Mouse (Mus musculus) embryo, embryonic 11.5 days (tissue): ENCODE results near the gene 1110004F10Rik.

Experiments used
- DNase-seq: peaks from one replicate; pipeline ENCODE4 v3.0.0-alpha.2; 2012; ENCODE audit warnings: low read depth, low spot score

Gene 1110004F10Rik

DNA sequence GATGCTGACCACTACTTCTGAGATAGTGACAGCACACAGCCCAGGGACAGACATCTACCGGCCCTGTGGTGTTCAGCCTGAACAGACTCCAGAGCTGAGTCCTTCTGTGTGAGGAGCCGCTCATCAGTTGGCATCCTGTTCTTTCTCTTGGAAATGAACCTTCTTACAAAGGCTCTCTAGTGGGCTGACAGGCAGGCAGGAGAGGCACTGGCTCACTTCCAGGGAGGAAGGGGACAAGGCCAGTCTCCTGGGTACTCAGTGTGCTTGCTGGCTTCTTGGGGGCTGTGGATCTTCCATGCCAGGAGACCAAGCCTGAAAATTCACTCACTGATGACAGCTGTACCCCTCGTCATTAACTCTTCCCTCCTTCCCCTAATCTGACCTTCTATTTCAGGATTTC is 98.5 kb downstream of the 1110004F10Rik start:
- no peak for DNase-seq

DNA sequence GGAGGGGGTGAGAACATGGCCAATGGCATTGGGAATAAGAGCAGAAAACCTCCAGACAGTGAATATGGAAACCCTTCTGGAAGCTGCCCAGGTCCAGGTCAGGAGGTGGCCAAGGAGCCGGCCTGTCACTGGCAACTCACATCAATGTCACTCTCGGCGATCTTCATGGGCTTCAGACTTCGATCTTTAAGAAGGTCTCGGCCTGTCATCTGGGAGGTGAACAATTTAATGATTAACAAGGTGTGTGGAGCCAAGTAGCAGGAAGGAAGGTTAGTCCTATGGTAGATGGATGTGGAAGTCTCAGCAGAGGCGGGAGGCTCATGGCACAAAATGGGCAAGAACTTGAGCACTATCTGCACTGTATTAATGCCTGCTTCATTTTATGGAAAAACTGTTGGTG is 105.8 kb downstream of the 1110004F10Rik start:
- no peak for DNase-seq

DNA sequence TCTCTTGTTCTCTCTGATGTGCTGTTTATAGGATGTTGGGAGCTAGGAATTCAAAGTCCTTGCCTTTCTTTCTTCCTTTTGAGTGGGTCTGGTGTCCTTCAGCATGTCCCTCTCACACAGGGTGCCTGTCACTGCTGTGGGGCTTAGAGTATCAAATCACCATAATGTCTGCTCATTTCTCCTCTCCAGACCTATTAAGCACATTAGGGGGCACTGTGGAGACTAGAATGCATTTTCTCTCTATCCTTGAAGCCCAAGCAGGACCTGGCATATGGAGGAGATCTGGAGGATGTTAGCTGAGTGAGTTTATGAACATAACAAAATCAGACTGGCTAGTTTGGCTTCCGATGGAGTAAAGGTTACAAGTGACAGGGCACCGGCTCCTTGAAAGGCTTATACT is 107.9 kb downstream of the 1110004F10Rik start:
- no peak for DNase-seq

DNA sequence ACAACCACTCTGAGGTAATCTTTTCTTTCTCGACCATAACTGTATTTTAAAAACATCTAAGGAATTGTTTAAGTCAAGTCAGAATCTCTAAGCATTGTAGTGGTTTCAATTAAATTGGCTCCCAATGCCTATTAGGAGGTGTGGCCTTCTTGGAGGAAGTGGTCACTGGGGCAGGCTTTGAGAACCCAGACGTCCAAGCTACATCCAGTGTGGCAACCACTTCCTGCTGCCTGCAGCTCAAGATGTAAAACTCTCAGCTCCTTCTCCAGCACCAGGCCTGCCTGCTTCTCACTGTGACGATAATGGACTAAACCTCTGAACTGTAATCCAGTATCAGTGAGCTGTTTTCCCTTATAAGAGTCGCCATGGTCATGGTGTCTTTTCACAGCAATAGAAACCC is 110.4 kb downstream of the 1110004F10Rik start:
- DNase-seq = no peak

DNA sequence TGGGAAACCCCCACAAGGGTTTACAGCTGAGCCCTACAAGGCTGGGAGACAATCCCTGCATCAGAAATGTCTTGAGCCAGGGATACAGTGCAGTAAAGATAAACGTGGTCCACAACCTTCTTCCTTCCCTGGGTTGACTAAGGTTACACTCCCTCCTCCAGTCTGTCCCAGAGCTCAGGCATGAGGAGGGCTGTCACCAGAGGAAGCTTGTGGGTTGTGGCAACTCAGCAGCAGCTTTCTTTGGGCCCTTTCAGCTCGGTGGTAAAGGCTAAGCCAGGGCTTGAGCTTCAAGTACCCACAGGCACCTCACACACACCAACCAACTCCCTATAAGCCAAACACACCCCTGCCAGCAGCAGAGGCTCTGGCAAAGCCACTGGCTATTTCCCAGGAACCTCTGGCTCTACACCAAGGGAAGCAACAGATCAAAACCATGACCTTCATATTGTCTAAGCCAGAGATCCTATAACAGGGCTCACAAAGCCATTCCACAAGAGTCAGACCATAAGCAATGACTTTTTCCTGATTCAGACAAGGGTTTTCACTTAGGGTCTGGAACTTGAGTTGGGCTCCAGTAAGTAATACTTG is 114.7 kb downstream of the 1110004F10Rik start:
- no peak for DNase-seq
